In genomic region chr8:103561606-103562005, GRCm38 (mm10) we compare ENCODE assay signal across 26 mouse cellular contexts.
DNase-seq lines count a peak whose midpoint lies in the region; ATAC-seq and TF ChIP-seq lines count a peak whose summit lies in the region.
"Had no signal": no experiment of that assay in that cellular context is flagged by ENCODE, and none has a peak within 500 bp of the region (broad histone marks: within the 10 kb centered on the region; RNA-seq: fewer than 3 reads in every experiment).

No protein-coding gene starts in this region.

- no peaks in the 10 kb centered on the region for H3K36me3 ChIP-seq in lung, embryonic 15.5 days
- no peaks in the 10 kb centered on the region for H3K36me3 ChIP-seq in thymus, adult 2 months (ENCODE audit: control insufficient read depth, insufficient read depth, low read length)
- H3K36me3 ChIP-seq: embryonic facial prominence, embryonic 10.5 days; embryonic facial prominence, embryonic 12.5 days; forebrain, embryonic 15.5 days; G1E had no signal

- H3K4me2 ChIP-seq in lung, embryonic 15.5 days, result no peak overlapping the region
- H3K4me2 ChIP-seq: embryonic facial prominence, embryonic 12.5 days; forebrain, embryonic 13.5 days; forebrain, embryonic 15.5 days had no signal

- H3K4me1 ChIP-seq in lung, embryonic 15.5 days, result 0 out of 2 replicates have a peak, but pooled peaks cover 2% of the 10 kb centered on the region
- H3K4me1 ChIP-seq in lung, adult 2 months (ENCODE audit: control insufficient read depth, insufficient read depth, low read length), result no peaks in the 10 kb centered on the region
- H3K4me1 ChIP-seq in thymus, adult 2 months (replicated peaks; ENCODE audit: control insufficient read depth, insufficient read depth, low read length), result no peaks in the 10 kb centered on the region
- H3K4me1 ChIP-seq: embryonic facial prominence, embryonic 10.5 days; embryonic facial prominence, embryonic 12.5 days; forebrain, embryonic 13.5 days; forebrain, embryonic 15.5 days had no signal

- no peak for TF ChIP-seq CTCF in lung, adult 2 months (IDR thresholded peaks at IDR 0.05; ENCODE audit: insufficient read depth, low read length)
- no peak for TF ChIP-seq CTCF in thymus, adult 2 months (IDR thresholded peaks at IDR 0.05; ENCODE audit: borderline replicate concordance, control insufficient read depth, extremely low read depth, insufficient read depth, low read length, poor library complexity)

- no peak for TF ChIP-seq POLR2A in lung, adult 2 months (IDR thresholded peaks at IDR 0.05; ENCODE audit: borderline replicate concordance, extremely low read depth, low read depth, low read length)
- TF ChIP-seq POLR2A in thymus, adult 2 months (IDR thresholded peaks at IDR 0.05; ENCODE audit: control insufficient read depth, extremely low read depth, insufficient read depth, low read length, poor library complexity), result no peak

- H3K4me3 ChIP-seq in lung, embryonic 15.5 days, result no peak overlapping the region
- no peak overlapping the region for H3K4me3 ChIP-seq in lung, adult 2 months (replicated peaks; ENCODE audit: extremely low read depth, low read depth, low read length)
- H3K4me3 ChIP-seq in thymus, adult 2 months (ENCODE audit: control insufficient read depth, insufficient read depth, low read length), result no peak overlapping the region
- H3K4me3 ChIP-seq: embryonic facial prominence, embryonic 10.5 days; embryonic facial prominence, embryonic 12.5 days; forebrain, embryonic 13.5 days; forebrain, embryonic 15.5 days had no signal

- no peak overlapping the region for H3K27ac ChIP-seq in lung, embryonic 15.5 days
- no peak overlapping the region for H3K27ac ChIP-seq in thymus, adult 2 months (ENCODE audit: control insufficient read depth, insufficient read depth, low read length)
- H3K27ac ChIP-seq: embryonic facial prominence, embryonic 10.5 days; embryonic facial prominence, embryonic 12.5 days; forebrain, embryonic 13.5 days; forebrain, embryonic 15.5 days had no signal

- no peaks in the 10 kb centered on the region for H3K9me3 ChIP-seq in lung, embryonic 15.5 days
- H3K9me3 ChIP-seq: embryonic facial prominence, embryonic 10.5 days; embryonic facial prominence, embryonic 12.5 days; forebrain, embryonic 13.5 days; forebrain, embryonic 15.5 days had no signal

- peak; percentile 67 for ATAC-seq in lung, embryonic 15.5 days (ENCODE audit: borderline replicate concordance, extremely low read depth, low FRiP score, low TSS enrichment)
- ATAC-seq: activated CD4-positive, CD25-positive, alpha-beta regulatory T cell, adult 4 months; CD4-positive, CD25-positive, alpha-beta regulatory T cell, adult 4 months; forebrain, embryonic 13.5 days; forebrain, embryonic 15.5 days; Patski had no signal

- DNase-seq in kidney, postnatal 4 days, result peak; percentile 9 to 31
- no peak for DNase-seq in kidney, postnatal 14 days
- no peak for DNase-seq in lung, adult 2 months
- peak; percentile 14 for DNase-seq in lung, postnatal 10 days
- DNase-seq in lung, postnatal 4 days, result no peak
- peak; percentile 11 for DNase-seq in 3T3-L1 (ENCODE audit: low read depth, low spot score)
- DNase-seq in thymus, adult 2 months, result no peak
- DNase-seq: adrenal gland, adult 8-10 months; adrenal gland, postnatal 14 days; adrenal gland, postnatal 36 days; B cell, adult 2 months; cerebellum, adult 11-12 months; cerebellum, adult 2 months; cerebellum, adult 9-10 months; cerebellum, postnatal 10 days; cerebellum, postnatal 25 days had no signal

- no peaks in the 10 kb centered on the region for H3K27me3 ChIP-seq in lung, embryonic 15.5 days
- no peaks in the 10 kb centered on the region for H3K27me3 ChIP-seq in thymus, adult 2 months (ENCODE audit: control insufficient read depth, insufficient read depth, low read length)
- H3K27me3 ChIP-seq: CH12.LX; embryonic facial prominence, embryonic 12.5 days; forebrain, embryonic 13.5 days; forebrain, embryonic 15.5 days had no signal

- 54% methylated on average over 2 of the region's 2 CpGs for WGBS in lung, embryonic 15.5 days
- WGBS in lung, adult 2 months, result 53% methylated on average over 2 of the region's 2 CpGs
- WGBS in thymus, adult 2 months, result 75% methylated on average over 2 of the region's 2 CpGs

- H3K9ac ChIP-seq in lung, embryonic 15.5 days, result no peak overlapping the region
- H3K9ac ChIP-seq: embryonic facial prominence, embryonic 12.5 days; forebrain, embryonic 13.5 days; forebrain, embryonic 15.5 days had no signal

Comparison
In these comparisons a context has a peak if more than half of its experiments do, and no peak if none do; other contexts are left out.
1. DNase-seq: peak in kidney, postnatal 4 days (2 of 2), lung, postnatal 10 days (single experiment) and 3T3-L1 (single experiment); none in kidney, postnatal 14 days (single experiment), lung, adult 2 months (single experiment), lung, postnatal 4 days (0 of 2) and thymus, adult 2 months (single experiment).